Mouse (Mus musculus) lung, embryonic 14.5 days (tissue): ENCODE measurements around the gene Rnf180. TPM values are rescaled to one million over a fixed set of nuclear protein-coding genes. Genes with fewer than 3 reads are reported as not detected.

ENCODE experiments used
- ATAC-seq: fragments of 200-750 bp; cut with Nextera tagmentation; 2 replicates; pipeline ENCODE4 v1.8.0; 2017; ENCODE audit warnings: mild to moderate bottlenecking, moderate TSS enrichment, moderate library complexity; ENCODE audit not compliant: insufficient read depth
- DNase-seq: peaks from one replicate; pipeline ENCODE4 v3.0.0-alpha.2; 2015
- H3K27ac ChIP-seq: fragments of 300-500 bp; sonication (generic); 2 replicates; pipeline ENCODE4 v1.5.1; 2014; ENCODE audit warnings: low read depth, mild to moderate bottlenecking, moderate library complexity
- H3K27me3 ChIP-seq: fragments of 300-500 bp; sonication (generic); 2 replicates; pipeline ENCODE4 v1.6.1; 2014; ENCODE audit warnings: low read length, control low read depth; ENCODE audit not compliant: insufficient read depth
- H3K36me3 ChIP-seq: fragments of 300-500 bp; sonication (generic); 2 replicates; pipeline ENCODE4 v1.6.1; 2014; ENCODE audit warnings: control low read depth; ENCODE audit not compliant: insufficient read depth
- H3K4me1 ChIP-seq: fragments of 300-500 bp; sonication (generic); 2 replicates; pipeline ENCODE4 v1.6.1; 2014; ENCODE audit warnings: antibody characterized with exemption, control low read depth; ENCODE audit not compliant: insufficient read depth
- H3K4me2 ChIP-seq: fragments of 300-500 bp; sonication (generic); 2 replicates; pipeline ENCODE4 v1.6.1; 2014; ENCODE audit warnings: mild to moderate bottlenecking
- H3K4me3 ChIP-seq: fragments of 300-500 bp; sonication (generic); 2 replicates; pipeline ENCODE4 v1.5.1; 2014; ENCODE audit warnings: low read depth, low read length
- H3K9ac ChIP-seq: fragments of 300-500 bp; sonication (generic); 2 replicates; pipeline ENCODE4 v1.6.1; 2014
- H3K9me3 ChIP-seq: fragments of 300-500 bp; sonication (generic); 2 replicates; pipeline ENCODE4 v1.6.1; 2016; ENCODE audit warnings: low read depth, low read length, control low read depth
- CTCF ChIP-seq: IDR thresholded peaks from 2 replicates; pipeline ENCODE4 v1.5.1; 2016; ENCODE audit warnings: antibody characterized with exemption, low read depth
- WGBS: fragments of 180-500 bp; shearing (Covaris S2); extraction: QIAGEN DNeasy Blood & Tissue Kit; methylation state at CpG from one replicate; pipeline ENCODE4 v1.1.7; 2014; 5-methylcytosine and 5-hydroxymethylcytosine counted together
- polyA plus RNA-seq: library from polyadenylated mRNA; unstranded; fragments of >200 nt; fragmentation: Nextera tagmentation; extraction: Ambion mirVana; gene quantifications from 2 replicates; pipeline ENCODE4 v1.2.1, GENCODE M21; 2014

Rnf180 gene
- polyA plus RNA-seq, 1 experiment from 2014 or later, result 4.1 TPM

DNA sequence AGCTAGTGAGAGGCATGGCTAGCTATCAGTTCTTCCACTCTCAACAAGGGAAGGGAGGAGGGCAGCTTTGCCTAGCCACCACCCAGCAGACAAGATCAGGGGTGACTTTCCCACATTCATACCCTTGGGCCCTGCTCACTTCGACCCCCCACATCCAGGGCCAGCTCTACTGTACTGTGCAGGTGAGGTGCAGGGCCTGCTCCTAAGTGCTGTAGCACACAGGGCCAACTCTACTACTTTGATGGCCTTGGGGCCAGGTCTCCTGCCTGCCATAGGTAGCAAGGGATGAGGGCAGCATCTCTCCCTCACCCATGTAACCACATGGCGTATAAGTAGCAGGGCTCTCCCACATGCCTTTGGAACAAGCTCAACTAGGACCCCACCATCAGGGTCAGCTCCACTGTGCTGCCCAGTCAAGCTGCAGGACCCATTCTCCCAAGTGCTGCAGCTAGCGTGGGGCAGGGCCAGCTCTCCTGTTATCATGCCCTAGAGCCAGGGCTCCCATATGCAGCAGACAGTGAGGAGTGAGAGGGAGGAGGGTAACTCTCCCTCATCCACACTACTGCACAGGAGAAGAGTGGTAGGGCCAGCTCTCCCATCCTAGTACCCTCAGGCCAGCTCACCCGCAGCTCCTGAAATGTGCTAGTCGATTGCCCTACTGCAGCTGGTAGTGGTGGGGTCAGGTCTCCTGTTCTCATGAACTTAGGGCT lies 72.4 kb downstream of the Rnf180 start:
- no peak overlapping the region for H3K27ac ChIP-seq
- DNase-seq (no peak), ATAC-seq (no peak)
- no peaks in the 10 kb centered on the region for H3K27me3 ChIP-seq
- H3K4me2 ChIP-seq, result no peak overlapping the region
- H3K4me1 ChIP-seq, result no peaks in the 10 kb centered on the region
- H3K9ac ChIP-seq, result no peak overlapping the region
- H3K36me3 ChIP-seq, result no peaks in the 10 kb centered on the region
- no peak for TF ChIP-seq CTCF
- H3K9me3 ChIP-seq, result no peaks in the 10 kb centered on the region
- 81% methylated on average over 5 of the region's 5 CpGs for WGBS
- H3K4me3 ChIP-seq, result no peak overlapping the region

DNA sequence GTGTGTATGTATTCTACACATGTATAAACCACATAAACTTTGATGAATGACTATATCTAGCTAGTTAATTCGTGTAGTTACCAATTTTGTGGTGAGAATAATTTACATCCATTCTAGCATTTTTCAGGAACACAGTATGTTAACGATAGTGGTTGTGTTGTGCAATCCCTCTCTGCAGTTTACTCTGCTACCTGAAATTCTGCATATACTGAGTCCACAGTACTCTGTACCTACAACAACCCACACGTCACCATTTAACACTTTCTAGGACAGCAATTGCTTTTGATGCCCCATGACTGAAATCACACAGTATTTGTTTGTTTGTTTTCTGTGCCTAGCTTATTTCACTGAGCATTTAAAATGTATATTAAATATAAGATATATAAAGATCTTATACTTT lies 83.9 kb downstream of the Rnf180 start:
- ATAC-seq, result no peak
- H3K4me1 ChIP-seq, result no peaks in the 10 kb centered on the region
- H3K9me3 ChIP-seq, result no peaks in the 10 kb centered on the region
- H3K4me2 ChIP-seq, result no peak overlapping the region
- no peak for TF ChIP-seq CTCF
- no peak overlapping the region for H3K4me3 ChIP-seq
- H3K9ac ChIP-seq, result no peak overlapping the region
- no peak overlapping the region for H3K27ac ChIP-seq
- WGBS, result 63% methylated on average over 3 of the region's 3 CpGs
- no peaks in the 10 kb centered on the region for H3K36me3 ChIP-seq
- H3K27me3 ChIP-seq, result no peaks in the 10 kb centered on the region
- no peak for DNase-seq

DNA sequence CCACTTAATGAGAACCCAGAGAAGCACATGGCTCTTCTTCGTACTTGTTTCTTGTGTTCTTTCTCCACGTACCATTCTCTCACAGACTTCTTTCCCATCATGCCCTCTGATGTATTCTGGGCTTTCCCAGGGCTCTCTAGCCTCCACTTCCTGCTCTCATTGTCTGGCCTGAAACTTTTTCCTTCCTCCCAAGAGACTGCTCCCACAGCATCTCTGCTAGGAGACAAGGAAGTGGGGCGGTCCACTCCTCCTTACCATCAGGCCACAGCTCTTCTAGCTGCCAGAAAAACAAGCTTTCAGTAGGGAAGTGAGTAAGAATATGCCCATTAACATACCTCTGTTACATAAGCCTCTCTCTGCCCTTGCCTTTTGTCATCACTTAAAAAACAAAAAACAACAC lies 90.8 kb downstream of the Rnf180 start:
- no peaks in the 10 kb centered on the region for H3K9me3 ChIP-seq
- H3K4me2 ChIP-seq, result no peak overlapping the region
- no peaks in the 10 kb centered on the region for H3K36me3 ChIP-seq
- WGBS, result 84% methylated on average over 3 of the region's 3 CpGs
- no peaks in the 10 kb centered on the region for H3K27me3 ChIP-seq
- H3K4me1 ChIP-seq, result no peaks in the 10 kb centered on the region
- DNase-seq (no peak), ATAC-seq (no peak)
- H3K9ac ChIP-seq, result no peak overlapping the region
- H3K27ac ChIP-seq, result no peak overlapping the region
- TF ChIP-seq CTCF, result no peak
- H3K4me3 ChIP-seq, result no peak overlapping the region

DNA sequence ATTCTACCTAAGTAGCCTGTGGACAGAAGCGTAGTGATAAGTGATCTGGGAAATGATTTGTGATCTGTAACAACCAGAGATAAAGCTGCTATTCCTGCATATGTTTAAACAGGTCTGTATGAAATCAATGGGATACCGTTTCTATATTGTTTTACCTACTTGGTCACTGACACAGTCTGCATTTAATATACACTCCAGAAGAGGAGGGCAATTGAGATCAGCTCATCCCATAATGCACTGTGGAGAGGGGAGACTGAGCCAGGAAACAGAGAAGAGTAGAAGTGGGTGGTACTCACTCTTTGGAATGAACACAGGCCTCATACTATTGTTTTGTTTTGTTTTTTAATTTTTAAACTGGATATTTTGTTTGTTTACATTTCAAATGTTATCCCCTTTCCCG lies 96.0 kb downstream of the Rnf180 start:
- no peaks in the 10 kb centered on the region for H3K36me3 ChIP-seq
- no peak overlapping the region for H3K27ac ChIP-seq
- 52% methylated on average over 3 of the region's 3 CpGs for WGBS
- no peaks in the 10 kb centered on the region for H3K4me1 ChIP-seq
- no peaks in the 10 kb centered on the region for H3K9me3 ChIP-seq
- H3K27me3 ChIP-seq, result no peaks in the 10 kb centered on the region
- TF ChIP-seq CTCF, result no peak
- ATAC-seq (no peak), DNase-seq (no peak)
- no peak overlapping the region for H3K4me3 ChIP-seq
- no peak overlapping the region for H3K9ac ChIP-seq
- H3K4me2 ChIP-seq, result no peak overlapping the region

DNA sequence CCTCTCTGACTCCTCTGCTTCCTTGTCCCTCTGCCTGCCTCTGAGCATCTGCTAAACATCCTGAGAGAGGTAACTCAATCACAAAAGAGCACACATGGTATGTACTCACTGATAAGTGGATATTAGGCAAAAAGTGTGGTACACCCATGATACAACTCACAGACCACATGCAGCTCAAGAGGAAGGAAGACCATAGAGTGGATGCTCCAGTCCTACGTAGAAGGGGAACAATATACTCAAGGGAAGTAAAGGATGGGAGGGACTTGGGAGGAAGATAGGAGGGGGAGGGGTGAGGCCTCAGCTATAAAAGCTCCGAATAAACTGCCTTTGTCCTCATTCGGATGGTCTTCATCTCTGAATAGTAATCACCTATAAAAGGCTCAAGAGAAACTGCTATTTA lies 96.6 kb downstream of the Rnf180 start:
- Histone ChIP-seq H3K9ac (no peak overlapping the region), H3K9me3 (no peaks in the 10 kb centered on the region), H3K27me3 (no peaks in the 10 kb centered on the region), H3K4me1 (no peaks in the 10 kb centered on the region), H3K36me3 (no peaks in the 10 kb centered on the region), H3K4me3 (no peak overlapping the region), H3K4me2 (no peak overlapping the region), H3K27ac (no peak overlapping the region)
- WGBS, result 41% methylated on average over 3 of the region's 3 CpGs
- TF ChIP-seq CTCF, result no peak
- DNase-seq (no peak), ATAC-seq (no peak)

DNA sequence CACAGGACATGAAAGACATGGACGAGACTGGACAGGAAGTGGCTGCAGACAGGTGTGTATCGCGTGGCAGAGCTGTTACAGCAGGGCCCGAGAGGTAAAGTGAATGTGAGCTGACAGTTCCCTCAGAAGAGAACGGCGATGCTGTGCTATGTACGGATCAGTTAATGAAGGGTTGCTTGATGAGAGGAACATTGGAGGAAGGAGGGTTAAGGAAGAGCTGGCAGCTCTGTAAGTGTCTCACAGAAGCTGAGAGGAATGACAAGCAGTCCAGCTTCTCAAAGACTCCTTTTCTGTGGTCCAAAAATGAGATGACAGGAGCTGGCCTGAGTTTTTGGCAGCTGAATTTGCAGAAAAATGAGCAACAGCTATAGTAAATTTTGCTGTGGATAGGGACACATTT lies 101.0 kb downstream of the Rnf180 start:
- Histone ChIP-seq H3K4me1 (no peaks in the 10 kb centered on the region), H3K27me3 (no peaks in the 10 kb centered on the region), H3K27ac (no peak overlapping the region), H3K9ac (no peak overlapping the region), H3K4me3 (no peak overlapping the region), H3K36me3 (no peaks in the 10 kb centered on the region), H3K4me2 (no peak overlapping the region), H3K9me3 (no peaks in the 10 kb centered on the region)
- ATAC-seq (no peak), DNase-seq (no peak)
- TF ChIP-seq CTCF, result no peak
- 51% methylated on average over 7 of the region's 7 CpGs for WGBS

DNA sequence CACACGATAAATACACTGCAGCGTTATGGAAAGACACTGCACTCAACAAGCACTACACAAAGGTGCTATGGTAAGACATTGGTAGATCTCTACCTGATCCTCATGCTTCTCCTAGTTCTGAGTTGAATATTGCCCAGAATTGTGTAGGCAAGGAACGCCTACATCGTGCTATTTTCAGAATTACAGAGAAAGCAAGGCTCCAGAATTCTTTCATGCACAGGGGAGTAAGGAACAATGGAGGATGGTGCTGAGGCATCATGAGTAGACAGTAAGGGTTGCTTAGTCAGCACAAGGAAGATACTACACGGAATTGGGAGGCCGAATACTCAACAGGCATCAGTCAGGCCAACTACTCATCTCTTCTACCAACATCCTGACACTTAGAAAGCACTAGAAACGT lies 105.9 kb downstream of the Rnf180 start:
- no peak overlapping the region for H3K4me2 ChIP-seq
- 80% methylated on average over 7 of the region's 7 CpGs for WGBS

More for the DNA sequence above, 105.9 kb downstream of the Rnf180 start:
- Histone ChIP-seq H3K4me3 (no peak overlapping the region), H3K4me1 (no peaks in the 10 kb centered on the region), H3K27me3 (no peaks in the 10 kb centered on the region), H3K27ac (no peak overlapping the region), H3K9me3 (no peaks in the 10 kb centered on the region), H3K36me3 (no peaks in the 10 kb centered on the region), H3K9ac (no peak overlapping the region)
- no peak for TF ChIP-seq CTCF
- no peak for DNase-seq
- no peak for ATAC-seq
